Comparison of ENCODE assay signal across 8 mouse cellular contexts in genomic region chr16:5049182-5049773, GRCm38 (mm10). TPM values are rescaled to one million over a fixed set of nuclear protein-coding genes. Genes with fewer than 3 reads are reported as not detected.
A peak's percentile ranks its signal among the peaks of the same experiment; 100 is the strongest.
DNase-seq lines count a peak whose midpoint lies in the region; ATAC-seq and TF ChIP-seq lines count a peak whose summit lies in the region.

No protein-coding gene starts in this region.

- WGBS in heart, embryonic 10.5 days, result under 1% methylated on average over 38 of the region's 38 CpGs
- WGBS in forebrain, embryonic 10.5 days, result under 1% methylated on average over 38 of the region's 38 CpGs
- WGBS in liver, embryonic 11.5 days, result under 1% methylated on average over 38 of the region's 38 CpGs
- under 1% methylated on average over 35 of the region's 38 CpGs for WGBS in neural tube, embryonic 14.5 days

- H3K4me3 ChIP-seq in heart, embryonic 10.5 days, result peak overlapping the region; percentile 96
- peak overlapping the region; percentile 99 for H3K4me3 ChIP-seq in E14TG2a.4 (replicated peaks; ENCODE audit: low read length)
- H3K4me3 ChIP-seq in forebrain, embryonic 10.5 days, result peak overlapping the region; percentile 76
- peak overlapping the region; percentile 75 for H3K4me3 ChIP-seq in liver, embryonic 11.5 days (ENCODE audit: low read depth, low read length)
- peak overlapping the region; percentile 98 for H3K4me3 ChIP-seq in neural tube, embryonic 14.5 days (ENCODE audit: low read depth, low read length)

- intact Hi-C loops in heart, postnatal 36 days (cut with DNase I), result loop anchor here (5.0 kb wide), 1 partner anchor 162 kb away; the partner anchor contains the start of gene Mgrn1

- H3K36me3 ChIP-seq in heart, embryonic 10.5 days, result peaks cover 45% of the 10 kb centered on the region
- H3K36me3 ChIP-seq in E14TG2a.4 (ENCODE audit: insufficient read depth, low read length), result peaks cover 61% of the 10 kb centered on the region
- peaks cover 54% of the 10 kb centered on the region for H3K36me3 ChIP-seq in forebrain, embryonic 10.5 days (replicated peaks)
- H3K36me3 ChIP-seq in liver, embryonic 11.5 days (ENCODE audit: control insufficient read depth, insufficient read depth, low read length), result peaks cover 12% of the 10 kb centered on the region
- H3K36me3 ChIP-seq in neural tube, embryonic 14.5 days (ENCODE audit: control insufficient read depth, insufficient read depth, low read length), result peaks cover 37% of the 10 kb centered on the region

- no peak for TF ChIP-seq CTCF in E14TG2a.4 (conservative IDR thresholded peaks at IDR 0.05; ENCODE audit: low read length)

- no peak for DNase-seq in heart, embryonic 10.5 days (ENCODE audit: low spot score)
- DNase-seq in heart, postnatal 36 days, result no peak
- no peak for DNase-seq in forebrain, embryonic 10.5 days (ENCODE audit: extremely low spot score, low spot score)
- no peak for DNase-seq in liver, embryonic 11.5 days (ENCODE audit: low spot score)
- no peak for DNase-seq in natural killer cell, adult 2 months (ENCODE audit: low spot score in 2 of 2)
- no peak for DNase-seq in gastrocnemius, postnatal 10 days

- peak overlapping the region; percentile 94 for H3K9ac ChIP-seq in liver, embryonic 11.5 days (ENCODE audit: low read depth, low read length)
- peak overlapping the region; percentile 83 for H3K9ac ChIP-seq in neural tube, embryonic 14.5 days (replicated peaks; ENCODE audit: low read depth, low read length)

- H3K4me1 ChIP-seq in heart, embryonic 10.5 days, result peaks cover 16% of the 10 kb centered on the region
- peaks cover 28% of the 10 kb centered on the region for H3K4me1 ChIP-seq in E14TG2a.4 (replicated peaks; ENCODE audit: low read depth, low read length)
- peaks cover 34% of the 10 kb centered on the region for H3K4me1 ChIP-seq in forebrain, embryonic 10.5 days
- H3K4me1 ChIP-seq in liver, embryonic 11.5 days (replicated peaks; ENCODE audit: control insufficient read depth, insufficient read depth, low read length), result peaks cover 9% of the 10 kb centered on the region
- peaks cover 26% of the 10 kb centered on the region for H3K4me1 ChIP-seq in neural tube, embryonic 14.5 days (ENCODE audit: control insufficient read depth, insufficient read depth, low read length)

- peak overlapping the region; percentile 95 for H3K27ac ChIP-seq in heart, embryonic 10.5 days
- H3K27ac ChIP-seq in forebrain, embryonic 10.5 days, result peak overlapping the region; percentile 91
- peak overlapping the region; percentile 70 for H3K27ac ChIP-seq in liver, embryonic 11.5 days (ENCODE audit: low read depth, low read length)
- peak overlapping the region; percentile 96 for H3K27ac ChIP-seq in neural tube, embryonic 14.5 days (ENCODE audit: low read depth, low read length)

- no peaks in the 10 kb centered on the region for H3K27me3 ChIP-seq in heart, embryonic 10.5 days (ENCODE audit: insufficient read depth, poor library complexity, severe bottlenecking)
- H3K27me3 ChIP-seq in E14TG2a.4 (ENCODE audit: insufficient read depth, low read length), result no peaks in the 10 kb centered on the region
- H3K27me3 ChIP-seq in forebrain, embryonic 10.5 days (ENCODE audit: poor library complexity, severe bottlenecking), result no peaks in the 10 kb centered on the region
- no peaks in the 10 kb centered on the region for H3K27me3 ChIP-seq in liver, embryonic 11.5 days (replicated peaks; ENCODE audit: control insufficient read depth, insufficient read depth, low read length)
- H3K27me3 ChIP-seq in neural tube, embryonic 14.5 days (ENCODE audit: control insufficient read depth, insufficient read depth, low read length), result no peaks in the 10 kb centered on the region

- peak; percentile 47 for ATAC-seq in liver, embryonic 11.5 days (replicated peaks; ENCODE audit: low FRiP score)
- peak; percentile 48 for ATAC-seq in neural tube, embryonic 14.5 days (ENCODE audit: low read depth)

- H3K9me3 ChIP-seq in heart, embryonic 10.5 days, result no peaks in the 10 kb centered on the region
- H3K9me3 ChIP-seq in E14TG2a.4 (ENCODE audit: low read length), result no peaks in the 10 kb centered on the region
- H3K9me3 ChIP-seq in forebrain, embryonic 10.5 days, result no peaks in the 10 kb centered on the region
- no peaks in the 10 kb centered on the region for H3K9me3 ChIP-seq in liver, embryonic 11.5 days (ENCODE audit: control insufficient read depth, low read length)
- H3K9me3 ChIP-seq in neural tube, embryonic 14.5 days (ENCODE audit: control insufficient read depth, low read length), result no peaks in the 10 kb centered on the region

- H3K4me2 ChIP-seq in liver, embryonic 11.5 days, result peak overlapping the region; percentile 87
- peak overlapping the region; percentile 93 for H3K4me2 ChIP-seq in neural tube, embryonic 14.5 days (ENCODE audit: low read depth, low read length)

RNA-seq across cellular contexts. Expression of gene Glyr1, which starts 0.4 kb away (rescaled TPM):
- polyA plus RNA-seq in heart, embryonic 10.5 days (2016; fragmentation: Nextera tagmentation; extraction: Ambion mirVana), result 129 and 130 TPM in 2 replicates
- total RNA-seq in heart, postnatal 36 days (2021), result 10 to 100 TPM; 43.8 to 46.0 TPM
- polyA plus RNA-seq in forebrain, embryonic 10.5 days (2016; fragmentation: Nextera tagmentation; extraction: Ambion mirVana), result 216 and 223 TPM in 2 replicates
- 84.8 and 96.2 TPM in 2 replicates for polyA plus RNA-seq in liver, embryonic 11.5 days (2014; fragmentation: Nextera tagmentation; extraction: Ambion mirVana)
- 102 and 165 TPM in 2 replicates for polyA plus RNA-seq in neural tube, embryonic 14.5 days (2014; fragmentation: Nextera tagmentation; extraction: Ambion mirVana)
- 10 to 100 TPM; 44.2 to 45.6 TPM for total RNA-seq in gastrocnemius, postnatal 10 days (2021)

RNA-seq across cellular contexts. Expression of gene Ubn1, which starts 0.6 kb away (rescaled TPM):
- 13.3 and 15.7 TPM in 2 replicates for polyA plus RNA-seq in heart, embryonic 10.5 days (2016; fragmentation: Nextera tagmentation; extraction: Ambion mirVana)
- total RNA-seq in heart, postnatal 36 days (2021), result 10 to 100 TPM; 26.4 to 28.5 TPM
- polyA plus RNA-seq in forebrain, embryonic 10.5 days (2016; fragmentation: Nextera tagmentation; extraction: Ambion mirVana), result 16.1 and 17.1 TPM in 2 replicates
- 17.2 and 19.2 TPM in 2 replicates for polyA plus RNA-seq in liver, embryonic 11.5 days (2014; fragmentation: Nextera tagmentation; extraction: Ambion mirVana)
- polyA plus RNA-seq in neural tube, embryonic 14.5 days (2014; fragmentation: Nextera tagmentation; extraction: Ambion mirVana), result 14.4 and 16.7 TPM in 2 replicates
- 10 to 100 TPM; 27.1 to 33.0 TPM for total RNA-seq in gastrocnemius, postnatal 10 days (2021)

RNA-seq across cellular contexts. Expression of gene Rogdi, which starts 35.9 kb away (rescaled TPM):
- 55.5 and 57.4 TPM in 2 replicates for polyA plus RNA-seq in heart, embryonic 10.5 days (2016; fragmentation: Nextera tagmentation; extraction: Ambion mirVana)
- 10 to 100 TPM; 16.2 to 19.7 TPM for total RNA-seq in heart, postnatal 36 days (2021)
- polyA plus RNA-seq in forebrain, embryonic 10.5 days (2016; fragmentation: Nextera tagmentation; extraction: Ambion mirVana), result 60.1 and 61.8 TPM in 2 replicates
- polyA plus RNA-seq in liver, embryonic 11.5 days (2014; fragmentation: Nextera tagmentation; extraction: Ambion mirVana), result 65.2 and 65.9 TPM in 2 replicates
- 171 and 200 TPM in 2 replicates for polyA plus RNA-seq in neural tube, embryonic 14.5 days (2014; fragmentation: Nextera tagmentation; extraction: Ambion mirVana)
- total RNA-seq in gastrocnemius, postnatal 10 days (2021), result 10 to 100 TPM; 11.7 to 16.7 TPM

RNA-seq across cellular contexts. Expression of gene Smim22, which starts 42.2 kb away (rescaled TPM):
- polyA plus RNA-seq in heart, embryonic 10.5 days (2016; fragmentation: Nextera tagmentation; extraction: Ambion mirVana), result 3.0 and 4.2 TPM in 2 replicates
- total RNA-seq in heart, postnatal 36 days (2021), result not detected
- polyA plus RNA-seq in forebrain, embryonic 10.5 days (2016; fragmentation: Nextera tagmentation; extraction: Ambion mirVana), result 1.7 and 2.5 TPM in 2 replicates
- polyA plus RNA-seq in liver, embryonic 11.5 days (2014; fragmentation: Nextera tagmentation; extraction: Ambion mirVana), result 4.3 and 4.8 TPM in 2 replicates
- polyA plus RNA-seq in neural tube, embryonic 14.5 days (2014; fragmentation: Nextera tagmentation; extraction: Ambion mirVana), result not detected in 2 replicates
- total RNA-seq in gastrocnemius, postnatal 10 days (2021), result not detected

RNA-seq across cellular contexts. Expression of gene Sept12, which starts 51.6 kb away (rescaled TPM):
- not detected in 2 replicates for polyA plus RNA-seq in heart, embryonic 10.5 days (2016; fragmentation: Nextera tagmentation; extraction: Ambion mirVana)
- total RNA-seq in heart, postnatal 36 days (2021), result not detected
- polyA plus RNA-seq in forebrain, embryonic 10.5 days (2016; fragmentation: Nextera tagmentation; extraction: Ambion mirVana), result not detected in 2 replicates
- polyA plus RNA-seq in liver, embryonic 11.5 days (2014; fragmentation: Nextera tagmentation; extraction: Ambion mirVana), result not detected in 2 replicates
- polyA plus RNA-seq in neural tube, embryonic 14.5 days (2014; fragmentation: Nextera tagmentation; extraction: Ambion mirVana), result not detected in 2 replicates
- total RNA-seq in gastrocnemius, postnatal 10 days (2021), result not detected
